Mouse (Mus musculus): Measurements from ENCODE around the gene Tfam.

GRCm38 (mm10) chr10:71192886-71193285 is 45.2 kb downstream of the Tfam start:
- TF ChIP-seq CTCF (IDR thresholded peaks at IDR 0.05; ENCODE audit: insufficient read depth, low read length) (no peak), POLR2A (IDR thresholded peaks at IDR 0.05; ENCODE audit: borderline replicate concordance, extremely low read depth, low read depth, low read length) (no peak)

Data from lung, adult 2 months (tissue).